Mouse (Mus musculus): Measurements from ENCODE around the gene Selenon. TPM values are rescaled to one million over a fixed set of nuclear protein-coding genes. Genes with fewer than 3 reads are reported as not detected.

Selenon gene
- polyA plus RNA-seq, 1 experiment from 2014 or later = 25.1 TPM

Other genes with a start within 250 kb of the Selenon start
- gene Trim63, start 237.0 kb downstream of the Selenon start, polyA plus RNA-seq (2015; fragmentation: Nextera tagmentation; extraction: Ambion mirVana) = 0.68 and 1.0 TPM in 2 replicates
- gene Slc30a2, start 209.0 kb downstream of the Selenon start, polyA plus RNA-seq (2015; fragmentation: Nextera tagmentation; extraction: Ambion mirVana) = 4.4 and 4.5 TPM in 2 replicates
- gene Extl1, start 168.3 kb downstream of the Selenon start, polyA plus RNA-seq (2015; fragmentation: Nextera tagmentation; extraction: Ambion mirVana) = 1.4 and 1.5 TPM in 2 replicates
- 42.4 and 42.6 TPM in 2 replicates for gene Pafah2, start 155.8 kb downstream of the Selenon start, polyA plus RNA-seq (2015; fragmentation: Nextera tagmentation; extraction: Ambion mirVana)
- 1,243 and 1,415 TPM in 2 replicates for gene Stmn1, start 83.8 kb downstream of the Selenon start, polyA plus RNA-seq (2015; fragmentation: Nextera tagmentation; extraction: Ambion mirVana)
- gene Paqr7, start 55.5 kb downstream of the Selenon start, polyA plus RNA-seq (2015; fragmentation: Nextera tagmentation; extraction: Ambion mirVana) = 11.5 TPM in 2 replicates
- 16.0 and 18.0 TPM in 2 replicates for gene Aunip, start 41.2 kb downstream of the Selenon start, polyA plus RNA-seq (2015; fragmentation: Nextera tagmentation; extraction: Ambion mirVana)
- 88.3 and 96.4 TPM in 2 replicates for gene Mtfr1l, start 16.8 kb downstream of the Selenon start, polyA plus RNA-seq (2015; fragmentation: Nextera tagmentation; extraction: Ambion mirVana)
- 3.0 TPM in 2 replicates for gene Man1c1, start 152.1 kb upstream of the Selenon start, polyA plus RNA-seq (2015; fragmentation: Nextera tagmentation; extraction: Ambion mirVana)
- 15.9 and 18.6 TPM in 2 replicates for gene Ldlrap1, start 215.9 kb upstream of the Selenon start, polyA plus RNA-seq (2015; fragmentation: Nextera tagmentation; extraction: Ambion mirVana)